Mouse (Mus musculus) heart, adult 9 months (tissue): ENCODE results near the gene Rnf130.
A peak's percentile ranks its signal among the peaks of the same experiment; 100 is the strongest.
"Not testable (repeated sequence)": the region's sequence is repeated elsewhere in the genome, so short reads cannot be mapped to it uniquely, and the experiment has no call there.

Experiments
- DNase-seq, 2 experiments: peaks; one replicate each; pipeline ENCODE4 v3.0.0; 2022; ENCODE audit warnings: low spot score in 2 of 2

The Rnf130 gene

DNA sequence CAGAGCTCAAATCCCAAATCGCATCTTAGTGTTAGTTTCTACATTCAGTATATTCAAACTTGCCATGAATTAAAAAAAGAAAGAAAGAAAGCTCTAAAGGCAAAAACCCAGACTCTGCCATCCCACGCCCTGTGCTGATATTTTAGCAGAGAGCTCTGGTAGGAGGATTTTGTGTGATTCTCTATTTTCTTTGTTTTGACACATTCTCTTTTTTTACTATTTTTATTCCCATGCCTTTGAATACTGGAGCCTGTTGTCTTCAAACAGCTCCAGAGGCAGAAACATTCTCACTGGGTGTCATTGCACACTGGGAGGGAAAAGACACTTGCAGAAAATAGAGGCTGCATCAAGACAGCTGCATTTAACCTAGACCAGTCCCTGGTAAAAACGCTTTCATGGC lies 61.1 kb downstream of the Rnf130 start:
- DNase-seq = no peak

- DNase-seq = no peak
Observed at GRCm38 (mm10) chr11:50089840-50090239, 64.7 kb downstream of the Rnf130 start.

GRCm38 (mm10) chr11:50090982-50091675 lies 66.0 kb downstream of the Rnf130 start:
- no peak for DNase-seq

GRCm38 (mm10) chr11:50091681-50092080 lies 66.5 kb downstream of the Rnf130 start:
- DNase-seq = no peak

DNA sequence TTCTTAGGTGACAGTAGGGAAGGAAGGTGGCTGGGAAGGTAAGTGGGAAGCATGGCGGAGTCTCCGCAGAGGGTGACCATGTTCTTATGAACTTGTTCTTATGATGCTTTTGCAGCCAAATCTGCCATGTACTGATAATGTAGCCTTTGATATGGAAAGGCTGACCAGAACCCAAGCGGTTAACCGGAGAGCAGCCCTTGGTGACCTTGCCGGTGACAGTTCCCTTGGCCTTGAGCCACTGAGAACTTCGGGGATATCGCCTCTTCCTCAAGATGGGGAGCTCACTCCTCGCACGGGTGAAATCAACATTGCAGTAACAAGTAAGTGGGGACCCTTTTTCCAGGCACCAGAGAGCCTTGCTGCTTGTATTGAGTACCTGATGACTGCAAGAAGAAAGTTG lies 70.5 kb downstream of the Rnf130 start:
- no peak for DNase-seq

- DNase-seq = no peak
Observed at GRCm38 (mm10) chr11:50097091-50097490, 71.9 kb downstream of the Rnf130 start.

- peak; percentile 34 to 44 for DNase-seq
Observed at GRCm38 (mm10) chr11:50098961-50099481, 73.9 kb downstream of the Rnf130 start.

- no peak for DNase-seq
Observed at GRCm38 (mm10) chr11:50099692-50100091, 74.5 kb downstream of the Rnf130 start.

GRCm38 (mm10) chr11:50100548-50101307 lies 75.6 kb downstream of the Rnf130 start:
- DNase-seq = no peak

GRCm38 (mm10) chr11:50101962-50102361 lies 76.8 kb downstream of the Rnf130 start:
- DNase-seq = not testable (repeated sequence)

DNA sequence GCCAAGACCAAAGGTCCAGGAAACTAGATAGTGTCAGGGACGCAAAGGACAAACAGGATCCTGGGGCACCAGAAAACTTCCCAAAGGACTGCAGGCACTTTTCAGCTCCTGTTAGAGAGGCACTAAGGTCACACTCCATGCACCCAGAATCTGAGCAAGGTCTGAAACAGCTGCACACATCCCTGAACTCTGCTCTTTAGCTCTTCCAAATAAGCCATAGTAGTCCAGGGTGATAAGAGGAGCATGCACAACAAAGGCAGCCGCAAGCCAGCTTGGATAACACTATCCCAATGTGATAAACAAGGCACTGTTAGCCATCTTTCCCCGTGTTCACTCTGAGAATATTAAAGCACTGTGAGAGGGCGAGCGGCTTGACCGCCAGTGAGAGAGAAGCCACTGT lies 78.9 kb downstream of the Rnf130 start:
- DNase-seq = no peak

DNA sequence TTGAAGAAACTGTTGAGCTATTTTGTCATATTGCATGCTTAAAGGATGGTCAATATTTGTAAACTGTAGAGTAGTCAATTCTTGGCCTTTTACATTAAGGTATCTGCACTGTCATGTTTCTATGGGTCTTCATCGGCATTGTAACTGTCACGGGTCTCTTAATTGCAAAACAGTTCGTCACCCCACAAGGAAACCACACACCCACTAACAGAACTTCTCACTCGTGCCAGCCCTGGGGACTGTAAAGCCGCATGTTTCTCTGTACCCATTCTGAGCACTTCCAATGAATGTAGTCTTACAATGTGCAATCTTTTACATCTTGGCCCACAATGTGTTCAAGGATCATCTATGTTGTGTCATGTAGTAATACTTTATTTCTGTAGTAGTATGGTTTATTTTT lies 80.1 kb downstream of the Rnf130 start:
- DNase-seq = no peak

GRCm38 (mm10) chr11:50106024-50106423 lies 80.9 kb downstream of the Rnf130 start:
- no peak for DNase-seq

GRCm38 (mm10) chr11:50108823-50109244 lies 83.7 kb downstream of the Rnf130 start:
- DNase-seq = peak; percentile 24 to 58

DNA sequence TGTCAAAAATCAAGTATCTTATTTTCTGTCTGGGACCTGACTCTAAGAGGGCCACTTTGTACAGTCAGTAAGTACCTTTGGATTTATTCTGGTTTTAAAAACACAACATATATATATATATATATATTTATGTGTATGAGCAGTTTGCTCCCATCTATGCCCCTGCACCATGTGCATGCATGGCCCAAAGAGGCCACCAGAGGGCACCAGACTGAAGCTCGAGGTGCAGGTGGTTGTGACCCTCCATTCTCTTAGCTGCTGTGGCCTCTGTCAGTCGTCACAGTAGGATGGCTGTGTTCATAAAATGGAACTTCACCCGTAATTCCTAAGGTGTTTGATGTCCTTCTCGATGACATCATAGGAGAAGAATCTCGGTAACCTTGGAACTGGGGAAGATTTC lies 89.2 kb downstream of the Rnf130 start:
- peak; percentile 43 to 67 for DNase-seq

- no peak for DNase-seq
Observed at GRCm38 (mm10) chr11:50122631-50123081, 97.5 kb downstream of the Rnf130 start.

- no peak for DNase-seq
Observed at GRCm38 (mm10) chr11:50127781-50128180, 102.6 kb downstream of the Rnf130 start.

DNA sequence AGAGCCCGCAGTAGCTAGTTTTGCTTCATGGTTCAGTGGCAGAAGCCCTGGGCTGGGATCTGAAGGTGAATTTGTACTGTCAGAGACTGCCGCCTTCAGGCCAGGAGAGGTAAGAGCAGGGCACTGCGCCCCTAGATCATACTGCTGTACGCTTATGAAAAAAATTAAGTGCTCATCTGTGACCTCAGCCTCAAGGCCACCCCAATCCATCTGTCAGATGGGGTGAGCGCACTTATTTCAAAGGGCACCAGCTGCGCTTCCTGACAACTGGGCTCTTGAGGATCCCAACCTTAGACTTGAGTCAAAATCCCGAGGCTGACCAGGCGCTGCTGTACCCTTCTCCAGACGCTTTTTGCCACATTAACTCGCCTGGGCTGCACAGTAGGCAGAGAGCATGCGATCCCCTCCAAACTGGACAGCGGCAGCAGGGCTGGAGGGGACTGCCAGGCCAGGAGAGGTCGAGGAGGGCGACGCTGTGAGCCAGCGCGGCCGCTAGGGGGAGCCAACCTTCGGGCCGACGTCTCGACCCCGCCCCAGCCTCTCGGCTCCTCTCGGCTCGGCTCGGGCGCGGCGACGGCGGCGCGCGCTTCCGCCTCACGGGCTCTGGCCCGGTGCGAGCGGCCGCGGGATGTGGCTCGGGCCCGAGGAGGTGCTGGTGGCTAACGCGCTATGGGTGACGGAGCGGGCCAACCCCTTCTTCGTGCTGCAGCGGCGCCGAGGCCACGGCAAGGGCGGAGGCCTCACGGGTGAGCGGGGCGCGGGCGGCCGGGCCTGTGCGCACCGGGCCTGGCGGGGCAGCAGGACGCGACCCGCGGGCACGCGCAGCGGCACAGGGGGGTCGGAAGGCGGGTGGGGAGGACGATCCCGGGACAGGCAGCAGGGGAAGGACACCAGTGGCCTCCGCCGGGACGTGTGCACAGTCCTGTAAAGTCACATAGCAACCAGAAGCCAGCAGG lies 105.9 kb downstream of the Rnf130 start, which contains the start of gene Tbc1d9b:
TSS of gene Tbc1d9b (plus strand) at position 586 of the 956 bp plus-strand sequence.
- DNase-seq = peak; percentile 86 to 89

GRCm38 (mm10) chr11:50131801-50132201 lies 106.7 kb downstream of the Rnf130 start:
- no peak for DNase-seq

DNA sequence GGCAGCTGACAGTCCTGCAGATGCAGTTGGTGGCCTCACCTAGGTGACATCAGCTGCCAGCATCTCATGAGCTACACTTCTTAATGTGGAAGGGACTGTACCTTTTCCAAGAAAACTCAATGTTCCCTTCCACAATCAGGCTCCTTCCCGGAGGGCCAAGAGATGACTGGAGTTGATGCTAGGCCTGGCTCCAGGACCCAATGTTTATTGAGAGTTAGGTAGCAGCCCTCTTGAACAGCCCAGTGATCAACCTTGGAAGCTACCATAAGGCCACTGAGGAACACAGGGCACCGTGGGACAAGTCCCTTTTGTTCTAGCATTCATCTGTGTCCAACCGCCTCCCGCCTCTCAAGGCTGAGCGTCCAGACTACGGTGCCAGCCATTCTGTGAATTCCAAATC lies 107.1 kb downstream of the Rnf130 start:
- no peak for DNase-seq

- peak in 1 of 2 experiments; percentile 38 for DNase-seq
Observed at GRCm38 (mm10) chr11:50134136-50134859, 109.2 kb downstream of the Rnf130 start.
